Mouse (Mus musculus): ENCODE results near the gene Arl6ip4. TPM values are rescaled to one million over a fixed set of nuclear protein-coding genes. Genes with fewer than 3 reads are reported as not detected.

Arl6ip4 gene
- polyA plus RNA-seq, 1 experiment from 2014 or later: 146 TPM

DNA sequence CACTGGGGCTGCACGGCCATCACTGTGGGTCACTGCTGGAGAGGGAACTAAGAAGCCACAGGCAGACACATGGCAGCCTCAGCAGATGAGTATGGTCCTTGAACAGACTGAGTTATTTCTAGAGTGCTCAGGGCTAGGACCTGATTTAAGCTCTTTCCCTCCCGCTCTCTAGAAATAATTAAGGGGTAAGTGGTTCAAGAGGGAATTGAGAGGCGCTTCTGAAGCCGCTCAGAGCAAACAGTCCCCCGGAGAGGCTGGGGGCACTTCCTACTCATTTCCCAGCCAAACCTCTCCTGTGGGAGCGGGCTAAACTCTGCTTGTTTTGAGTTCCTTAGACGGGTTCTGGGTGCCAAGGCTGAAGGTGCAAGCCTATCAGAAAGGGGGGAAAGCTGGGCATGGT is 35.0 kb downstream of the Arl6ip4 start:
- no peak for DNase-seq (ENCODE audit: low spot score)

DNA sequence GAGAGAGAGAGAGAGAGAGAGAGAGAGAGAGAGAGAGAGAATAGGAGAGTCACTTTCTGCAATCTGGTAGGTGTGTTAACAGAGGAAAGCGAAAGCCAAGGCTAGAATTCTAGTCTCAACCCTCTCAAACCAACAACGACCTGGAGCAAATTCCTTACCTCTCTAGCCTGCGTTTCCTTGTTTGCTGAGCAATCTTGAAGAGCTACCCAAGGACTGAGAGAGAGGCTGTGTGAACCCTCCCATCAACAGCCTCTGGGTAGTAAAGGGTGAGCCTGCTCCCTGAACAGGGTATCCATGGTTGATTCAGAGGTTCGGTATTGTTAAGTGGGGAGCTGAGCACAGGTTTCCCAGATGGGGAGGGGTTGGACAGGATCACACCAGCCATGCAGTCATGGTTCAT is 36.8 kb downstream of the Arl6ip4 start:
- DNase-seq (ENCODE audit: low spot score): no peak

DNA sequence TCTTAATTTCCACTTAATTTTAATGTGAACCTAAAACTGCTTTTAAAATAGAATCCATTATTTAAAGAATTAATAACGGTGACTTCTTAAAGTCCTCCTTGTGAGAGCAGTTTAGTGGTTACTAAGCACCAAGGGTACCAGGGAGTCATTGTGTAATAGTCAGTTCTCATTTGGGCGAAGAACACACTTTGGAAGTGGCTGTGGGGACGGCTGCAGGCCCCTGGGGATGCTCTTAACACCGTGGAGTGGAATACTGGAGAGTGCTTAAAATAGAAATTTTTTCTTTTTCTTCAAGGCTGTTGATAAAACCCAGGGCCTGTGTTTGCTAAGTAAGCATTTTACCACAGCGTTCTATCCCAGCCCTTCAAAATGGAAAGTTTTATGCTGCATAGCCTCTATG is 40.1 kb downstream of the Arl6ip4 start:
- no peak for DNase-seq (ENCODE audit: low spot score)

DNA sequence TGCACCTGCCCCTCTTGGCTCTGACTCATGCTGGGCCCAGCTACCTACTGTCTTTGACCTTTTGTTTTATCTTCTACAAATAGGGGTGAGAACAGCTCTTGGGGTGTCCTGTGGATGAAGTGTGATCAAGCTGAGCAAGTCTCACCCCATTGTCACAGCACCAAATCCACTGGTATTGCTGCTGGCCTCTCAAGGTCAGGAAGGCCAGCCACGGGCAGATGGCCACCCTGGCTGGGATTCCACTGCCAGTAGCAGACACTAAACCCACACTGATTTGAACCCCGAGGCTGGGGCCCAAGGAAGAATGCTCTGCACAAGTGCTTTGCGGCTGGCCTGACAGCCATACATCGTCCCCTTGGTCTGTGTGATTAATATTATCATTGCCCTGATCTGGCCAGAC is 42.4 kb downstream of the Arl6ip4 start:
- DNase-seq (ENCODE audit: low spot score): no peak

DNA sequence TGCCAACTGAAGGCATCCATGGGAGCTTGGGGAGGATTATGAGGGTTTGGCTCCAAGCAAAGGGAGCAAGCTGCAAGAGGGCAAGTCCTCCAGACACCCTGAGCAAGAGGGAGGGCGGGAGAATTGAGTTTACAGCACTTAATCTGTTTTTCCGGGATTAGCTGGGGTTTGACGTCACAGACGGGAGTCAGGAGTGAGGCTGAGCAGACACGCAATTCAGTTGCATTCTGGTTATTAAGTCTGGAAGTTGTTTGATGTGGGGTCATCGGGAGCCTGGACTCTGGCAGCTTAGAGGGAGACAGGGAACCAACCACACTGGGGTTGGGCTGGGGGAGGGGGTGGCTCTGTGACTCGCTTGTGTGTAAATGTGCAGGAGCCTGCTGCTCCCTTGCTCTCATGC is 43.6 kb downstream of the Arl6ip4 start:
- no peak for DNase-seq (ENCODE audit: low spot score)

DNA sequence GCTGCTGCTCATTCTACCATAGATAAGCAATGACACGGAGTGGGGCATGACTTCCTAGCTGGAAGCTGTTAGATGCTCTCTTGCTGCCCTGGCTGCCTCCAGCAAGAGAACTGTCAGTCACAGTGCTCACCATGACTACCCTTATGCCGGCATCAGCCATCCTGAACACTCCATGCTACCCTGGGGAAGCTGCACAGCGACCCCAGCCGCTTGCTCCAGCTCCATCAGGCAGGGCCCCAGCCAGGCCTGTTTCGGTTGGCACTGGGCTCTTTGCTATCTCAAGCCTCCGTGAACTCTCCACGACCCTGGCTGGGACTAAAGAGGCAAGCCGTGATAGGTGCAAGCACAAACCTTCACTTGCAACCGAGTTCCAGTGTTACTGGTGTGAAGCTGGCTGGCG is 45.9 kb downstream of the Arl6ip4 start:
- DNase-seq (ENCODE audit: low spot score): no peak

DNA sequence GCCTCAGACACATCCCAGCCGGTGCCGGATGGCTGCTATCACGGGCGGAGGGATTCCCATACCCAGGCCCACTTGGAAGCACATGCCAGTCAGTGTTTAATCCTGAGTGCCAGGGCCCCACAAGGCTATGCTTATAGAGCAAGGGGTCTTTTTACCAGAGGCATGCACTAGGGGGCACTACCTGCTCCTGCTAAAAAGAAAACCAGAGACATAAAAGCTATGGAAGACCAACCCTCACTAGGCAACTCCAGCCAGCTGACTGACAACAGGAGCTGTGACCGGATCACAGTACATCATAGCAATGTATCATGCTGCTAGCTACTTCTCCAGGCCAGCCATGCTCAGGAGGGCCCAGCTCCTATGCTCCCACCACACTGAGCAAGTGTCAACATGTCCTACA is 46.7 kb downstream of the Arl6ip4 start:
- peak; percentile 82 for DNase-seq (ENCODE audit: low spot score)

DNA sequence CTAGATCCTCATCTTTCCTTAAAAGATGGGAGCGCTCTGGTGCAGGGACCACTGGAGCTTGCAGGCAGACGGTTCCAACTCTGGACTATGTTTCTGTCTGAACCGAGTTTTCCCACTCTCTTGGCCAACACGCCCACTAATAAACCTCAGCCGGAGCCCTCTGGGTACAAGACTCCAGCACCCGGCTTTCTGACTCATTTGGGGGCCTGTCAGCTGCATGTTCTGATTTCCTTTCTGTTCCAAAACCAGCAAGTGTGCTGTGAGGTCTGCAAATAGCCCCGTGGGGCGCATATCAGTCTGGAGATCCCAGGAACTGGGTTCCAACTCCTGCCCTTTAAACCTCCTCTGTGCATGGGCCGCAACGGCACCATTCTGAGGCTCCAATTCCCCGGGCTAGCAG is 47.6 kb downstream of the Arl6ip4 start:
- DNase-seq (ENCODE audit: low spot score): no peak

DNA sequence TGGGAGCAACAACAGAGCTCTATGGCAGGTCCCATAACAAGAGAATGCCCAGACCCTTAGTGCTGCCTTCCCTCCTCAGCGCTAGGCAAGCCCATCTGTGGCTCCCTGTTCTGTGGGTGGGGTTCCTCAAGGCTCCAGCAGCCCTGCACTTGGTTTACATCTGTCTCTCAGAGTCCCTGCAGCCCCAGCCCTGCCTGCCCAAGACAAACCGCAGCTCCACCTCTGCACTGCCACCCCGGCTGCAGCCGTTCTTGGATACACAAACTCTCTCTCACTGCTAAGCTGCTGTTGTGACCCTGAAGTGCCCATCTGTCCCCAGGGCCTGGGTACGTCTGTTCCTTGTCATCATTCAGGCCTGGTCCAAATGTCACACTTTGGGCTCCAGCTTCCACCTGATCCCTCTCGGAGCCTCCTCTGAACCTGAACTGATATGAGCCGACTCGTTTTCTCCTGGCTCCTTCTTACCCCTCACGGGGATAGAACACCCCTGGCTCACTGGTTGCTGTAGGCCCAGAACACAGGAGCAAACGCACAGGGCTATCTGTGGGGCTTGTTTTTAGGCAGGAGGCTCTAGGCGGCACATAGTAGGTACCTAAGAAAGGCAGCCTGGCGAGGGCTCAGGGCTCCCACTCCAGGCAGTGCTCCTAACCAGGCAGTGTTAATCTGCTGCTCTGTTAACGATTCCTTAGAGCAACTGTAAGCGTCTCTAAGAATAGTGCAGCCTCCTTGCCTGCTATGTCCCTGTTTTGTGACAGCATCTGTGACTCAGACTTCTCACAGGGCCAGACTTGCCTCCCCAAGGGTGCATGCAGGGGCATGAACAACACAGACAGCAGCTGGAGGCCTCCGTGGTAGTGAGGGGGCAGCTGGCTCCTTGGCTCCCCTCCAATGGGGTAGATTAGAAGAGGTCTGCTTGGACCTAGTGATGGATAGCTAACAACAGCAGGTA is 50.0 kb downstream of the Arl6ip4 start:
- DNase-seq (ENCODE audit: low spot score): peak; percentile 82

DNA sequence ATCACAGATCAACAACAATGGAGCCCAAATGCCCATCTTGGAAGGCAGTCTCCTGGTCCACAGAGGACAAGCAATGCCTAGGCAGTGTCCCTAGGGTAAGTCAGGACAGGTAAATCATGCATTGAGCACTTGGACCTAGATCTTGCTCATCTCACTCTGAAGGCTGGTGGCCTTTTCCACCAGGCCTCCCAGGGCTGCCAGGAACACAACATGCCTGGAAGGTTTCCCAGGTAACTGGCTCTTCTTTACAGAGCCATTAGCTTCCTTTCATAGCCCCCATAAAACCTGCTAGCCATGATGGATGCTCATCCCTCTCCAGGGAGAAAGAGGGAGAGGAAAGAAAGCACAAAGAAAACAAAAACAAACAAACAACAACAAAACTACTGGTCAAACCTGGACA is 50.9 kb downstream of the Arl6ip4 start:
- DNase-seq (ENCODE audit: low spot score): no peak

DNA sequence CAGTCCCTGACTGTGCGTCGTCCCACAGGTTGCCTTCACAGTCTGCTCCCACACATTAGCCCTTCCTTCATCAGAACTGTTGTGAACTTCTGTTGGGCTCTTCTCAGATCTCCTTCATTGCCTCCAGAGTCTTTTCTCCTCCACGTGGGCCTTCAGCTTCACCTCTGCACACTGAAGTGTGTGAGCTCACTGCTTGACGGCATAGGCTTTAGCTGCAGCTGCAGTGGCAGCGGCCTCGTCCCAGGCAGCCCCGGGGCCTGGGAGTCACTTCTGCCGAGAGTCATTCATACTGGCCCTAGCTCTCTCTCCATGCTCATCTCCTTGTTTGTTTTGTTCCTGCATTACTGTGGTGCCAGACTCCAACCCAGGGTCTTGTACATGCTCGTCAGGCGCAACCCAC is 51.7 kb downstream of the Arl6ip4 start:
- DNase-seq (ENCODE audit: low spot score): peak; percentile 53

Other genes starting within 250 kb of the Arl6ip4 start
- gene Hcar1, start 236.1 kb upstream of the Arl6ip4 start, polyA plus RNA-seq (2015; fragmentation: Nextera tagmentation; extraction: Ambion mirVana): 0.27 and 0.38 TPM in 2 replicates
- gene Denr, start 208.9 kb upstream of the Arl6ip4 start, polyA plus RNA-seq (2015; fragmentation: Nextera tagmentation; extraction: Ambion mirVana): 141 and 142 TPM in 2 replicates
- 1.0 and 1.5 TPM in 2 replicates for gene Gm43518, start 188.7 kb upstream of the Arl6ip4 start, polyA plus RNA-seq (2015; fragmentation: Nextera tagmentation; extraction: Ambion mirVana)
- gene Ccdc62, start 185.4 kb upstream of the Arl6ip4 start, polyA plus RNA-seq (2015; fragmentation: Nextera tagmentation; extraction: Ambion mirVana): 7.3 and 8.0 TPM in 2 replicates
- 9.8 and 11.0 TPM in 2 replicates for gene Hip1r, start 142.5 kb upstream of the Arl6ip4 start, polyA plus RNA-seq (2015; fragmentation: Nextera tagmentation; extraction: Ambion mirVana)
- 32.4 and 32.8 TPM in 2 replicates for gene Vps37b, start 83.8 kb upstream of the Arl6ip4 start, polyA plus RNA-seq (2015; fragmentation: Nextera tagmentation; extraction: Ambion mirVana)
- 38.3 and 39.3 TPM in 2 replicates for gene Abcb9, start 20.3 kb upstream of the Arl6ip4 start, polyA plus RNA-seq (2015; fragmentation: Nextera tagmentation; extraction: Ambion mirVana)
- 35.6 and 41.8 TPM in 2 replicates for gene Ogfod2, start 3.8 kb upstream of the Arl6ip4 start, polyA plus RNA-seq (2015; fragmentation: Nextera tagmentation; extraction: Ambion mirVana)
- 22.6 and 33.9 TPM in 2 replicates for gene Pitpnm2, start 133.7 kb downstream of the Arl6ip4 start, polyA plus RNA-seq (2015; fragmentation: Nextera tagmentation; extraction: Ambion mirVana)
- gene Mphosph9, start 211.9 kb downstream of the Arl6ip4 start, polyA plus RNA-seq (2015; fragmentation: Nextera tagmentation; extraction: Ambion mirVana): 16.7 and 21.2 TPM in 2 replicates
- gene 2810006K23Rik, start 212.0 kb downstream of the Arl6ip4 start, polyA plus RNA-seq (2015; fragmentation: Nextera tagmentation; extraction: Ambion mirVana): 11.0 and 11.9 TPM in 2 replicates
- 86.3 and 118 TPM in 2 replicates for gene Cdk2ap1, start 247.0 kb downstream of the Arl6ip4 start, polyA plus RNA-seq (2015; fragmentation: Nextera tagmentation; extraction: Ambion mirVana)

All from thymus, postnatal 0 days (tissue).